Mouse (Mus musculus): ENCODE measurements around the gene Klra2.
A peak's percentile ranks its signal among the peaks of the same experiment; 100 is the strongest.
"Not testable (repeated sequence)": the region's sequence is repeated elsewhere in the genome, so short reads cannot be mapped to it uniquely, and the experiment has no call there.

Klra2 gene

DNA sequence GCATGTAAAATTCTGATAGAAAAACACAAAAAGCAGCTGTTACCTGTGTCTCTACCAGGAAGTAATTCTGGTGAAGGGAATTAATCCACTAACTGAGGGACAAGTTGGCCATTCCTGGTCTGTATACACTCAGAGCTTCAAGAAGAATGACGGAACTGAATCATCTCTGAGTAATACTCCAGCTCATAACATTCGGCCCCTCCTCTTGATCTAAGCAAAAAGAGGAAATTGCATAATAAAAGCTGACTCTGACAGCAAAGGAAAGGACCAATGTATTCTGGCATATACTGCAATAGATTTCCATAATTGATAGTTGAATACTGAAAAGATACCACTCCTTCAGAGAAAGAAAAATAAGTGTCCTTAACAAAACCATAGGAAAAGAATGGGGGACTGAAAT lies at the start of gene Klra2:
TSS of gene Klra2 (minus strand) at position 157 of the 400 bp plus-strand sequence.
- no peak for DNase-seq

DNA sequence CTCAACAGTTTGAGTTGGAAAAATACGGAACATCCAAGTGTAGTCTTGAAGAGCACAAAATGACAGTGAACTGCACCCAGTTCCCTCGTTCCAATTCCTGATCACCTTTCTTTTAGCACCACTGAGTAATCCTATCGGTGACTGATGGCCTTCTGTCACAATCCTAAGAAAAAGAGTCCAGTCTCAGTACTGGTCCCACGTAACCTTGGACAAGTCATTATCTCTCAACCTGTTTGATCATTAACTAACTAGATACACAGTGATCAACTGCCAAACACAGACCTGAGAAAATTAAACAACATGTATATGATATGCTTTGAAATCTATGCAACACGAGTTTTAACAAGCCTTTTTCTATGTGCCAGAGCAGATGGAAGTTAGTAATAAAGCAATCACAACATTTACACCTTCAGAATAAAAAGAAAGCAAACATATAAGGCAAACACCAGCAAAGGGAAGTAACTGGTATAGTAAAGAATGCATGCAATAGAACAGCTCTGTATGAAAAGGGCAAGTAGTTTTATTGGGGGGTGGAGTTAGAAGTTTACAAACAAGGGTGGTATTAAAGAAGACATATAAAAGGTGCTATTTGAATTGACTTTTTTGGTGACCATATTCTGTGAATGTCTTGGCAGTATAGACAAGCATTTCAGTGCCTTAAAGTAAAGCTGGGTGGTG lies 47.4 kb upstream of the Klra2 start:
- DNase-seq: no peak

DNA sequence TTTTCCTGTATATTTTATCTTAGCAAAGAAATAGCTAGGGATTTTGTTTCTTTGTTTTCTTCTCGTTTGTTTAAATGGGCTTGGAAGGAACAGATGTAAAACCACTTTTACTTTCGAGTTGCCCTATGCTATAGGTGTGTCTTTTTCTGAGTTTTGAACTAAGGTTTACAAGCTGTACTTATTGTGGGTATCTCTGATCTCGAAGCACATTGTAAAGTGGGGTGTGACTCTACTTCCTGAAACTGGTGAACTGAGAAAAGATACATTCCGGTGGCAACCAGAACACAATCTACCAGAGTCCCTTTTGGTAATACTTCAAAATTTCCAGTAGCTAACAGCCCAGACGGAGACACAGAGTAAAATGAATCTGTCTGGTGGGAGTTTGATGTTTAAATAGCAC lies 46.8 kb upstream of the Klra2 start:
- DNase-seq: peak in 1 of 2 experiments; percentile 6

DNA sequence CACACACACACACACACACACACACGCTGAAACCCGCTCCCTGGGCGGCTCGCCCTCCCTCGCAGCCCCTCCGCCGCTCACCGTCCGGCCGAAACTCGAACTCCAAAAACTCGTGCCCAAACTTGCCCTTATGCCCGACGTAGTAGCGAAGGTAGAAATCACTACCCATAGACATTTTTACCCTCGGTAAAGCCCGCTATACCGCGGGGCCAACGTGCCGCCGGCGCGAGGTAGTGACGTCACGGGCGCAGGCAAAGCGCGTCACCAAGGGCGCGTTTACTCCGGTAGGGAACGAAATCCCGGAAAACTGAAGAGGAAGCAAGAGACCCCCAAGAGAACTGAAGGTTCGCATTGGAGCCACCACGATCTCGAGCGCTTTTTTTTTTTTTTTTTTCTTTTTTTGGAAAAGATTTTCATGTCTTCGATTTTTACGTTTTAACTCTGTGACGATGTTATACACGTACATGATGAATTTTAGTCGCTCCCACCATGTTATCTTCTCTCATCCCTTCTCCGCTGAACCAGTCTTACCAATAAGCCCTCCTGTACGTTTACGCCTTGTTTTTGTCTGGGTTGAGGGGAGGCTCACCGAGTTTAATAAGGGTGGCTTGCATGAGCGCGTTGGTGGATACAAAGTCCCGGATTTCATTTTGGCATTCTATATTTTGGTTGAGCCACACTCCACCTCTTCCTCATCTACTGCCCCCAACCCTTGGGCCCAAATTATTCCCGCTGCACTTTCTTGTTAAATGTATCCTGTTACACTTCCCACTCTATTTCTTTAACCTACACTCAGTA lies 46.0 kb upstream of the Klra2 start, which contains the start of gene Magohb:
TSS of gene Magohb (minus strand) at position 254 of the 798 bp plus-strand sequence.
- DNase-seq: peak; percentile 93 to 94

DNA sequence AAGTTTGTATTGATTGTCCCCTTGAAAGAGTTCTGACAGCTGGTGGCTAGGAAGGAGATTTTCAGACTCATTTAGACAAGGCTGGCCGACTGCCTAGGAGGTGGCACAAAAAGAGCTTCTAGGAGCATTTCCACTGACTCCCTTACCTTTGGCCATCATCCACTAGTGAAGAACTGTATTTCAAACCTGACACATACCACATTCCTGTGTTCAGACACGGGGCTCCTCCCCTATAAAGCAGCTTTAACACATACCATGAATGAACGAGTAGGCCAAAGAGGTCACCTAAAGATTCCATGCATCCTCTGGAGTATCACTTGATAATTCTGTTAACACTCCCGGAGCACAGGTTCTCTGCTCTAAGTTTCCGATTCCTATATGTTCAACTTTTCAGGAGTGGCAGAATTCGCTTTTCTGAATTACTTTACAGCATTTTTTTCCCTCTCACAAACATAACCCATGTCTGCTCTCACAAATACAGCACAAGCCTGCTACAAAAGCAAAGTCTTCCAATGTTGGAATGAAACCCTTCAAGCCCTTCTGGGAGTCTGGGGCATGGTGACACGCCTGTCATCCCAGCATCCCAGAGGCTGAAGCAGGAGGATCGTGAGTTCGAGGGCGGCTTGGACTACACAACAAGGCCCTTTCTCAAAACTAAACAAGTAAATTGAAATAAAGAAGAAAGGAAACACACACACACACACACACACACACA lies 45.3 kb upstream of the Klra2 start:
- peak in 1 of 2 experiments; percentile 8 for DNase-seq

DNA sequence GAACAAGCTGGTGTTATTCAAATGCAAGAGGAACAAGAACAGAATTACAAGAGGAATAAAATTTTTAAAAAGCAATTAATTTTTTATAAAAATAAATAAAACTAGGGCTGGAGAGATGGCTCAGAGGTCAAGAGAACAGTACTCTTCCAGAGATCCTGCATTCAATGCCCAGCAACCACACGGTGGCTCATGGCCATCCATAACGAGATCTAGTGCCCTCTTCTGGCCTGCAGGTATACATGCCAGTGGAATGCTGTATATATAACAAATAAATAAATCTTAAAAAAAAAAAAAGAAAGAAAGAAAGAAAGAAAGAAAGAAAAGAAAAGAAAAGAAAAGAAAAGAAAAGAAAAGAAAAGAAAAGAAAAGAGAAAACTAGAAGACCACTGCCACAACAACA lies 43.3 kb upstream of the Klra2 start:
- DNase-seq: peak; percentile 40 to 55

DNA sequence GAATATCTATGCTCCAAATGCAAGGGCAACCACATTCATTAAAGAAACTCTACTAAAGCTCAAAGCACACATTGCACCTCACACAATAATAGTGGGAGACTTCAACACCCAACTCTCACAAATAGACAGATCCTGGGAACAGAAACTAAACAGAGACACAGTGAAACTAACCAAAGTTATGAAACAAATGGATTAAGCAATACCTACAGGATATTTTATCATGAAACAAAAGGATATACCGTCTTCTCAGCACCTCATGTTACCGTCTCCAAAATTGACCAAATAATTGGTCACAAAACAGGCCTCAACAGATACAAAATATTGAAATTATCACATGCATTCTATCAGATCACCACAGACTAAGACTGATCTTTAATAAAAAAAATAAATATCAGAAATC lies 31.0 kb upstream of the Klra2 start:
- not testable (repeated sequence) for DNase-seq

DNA sequence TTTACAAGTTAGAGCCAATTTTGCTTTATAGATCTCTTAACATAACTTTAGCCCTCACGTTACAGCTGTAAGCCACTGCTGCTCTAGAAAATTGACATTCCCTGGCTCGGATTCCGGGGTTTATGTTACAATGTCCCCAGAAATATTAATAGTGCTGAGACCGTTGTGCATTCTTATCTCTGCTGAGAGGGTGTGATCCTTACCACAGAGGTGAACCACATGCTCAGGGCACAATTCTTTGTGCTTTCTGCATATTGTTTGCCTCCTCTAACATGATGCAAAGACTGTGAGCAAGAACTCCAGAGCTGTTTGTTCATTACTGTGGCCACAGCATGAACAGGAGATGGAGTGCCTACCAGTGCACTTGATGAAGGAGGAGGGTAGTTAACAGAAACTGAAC lies 29.5 kb upstream of the Klra2 start:
- no peak for DNase-seq

DNA sequence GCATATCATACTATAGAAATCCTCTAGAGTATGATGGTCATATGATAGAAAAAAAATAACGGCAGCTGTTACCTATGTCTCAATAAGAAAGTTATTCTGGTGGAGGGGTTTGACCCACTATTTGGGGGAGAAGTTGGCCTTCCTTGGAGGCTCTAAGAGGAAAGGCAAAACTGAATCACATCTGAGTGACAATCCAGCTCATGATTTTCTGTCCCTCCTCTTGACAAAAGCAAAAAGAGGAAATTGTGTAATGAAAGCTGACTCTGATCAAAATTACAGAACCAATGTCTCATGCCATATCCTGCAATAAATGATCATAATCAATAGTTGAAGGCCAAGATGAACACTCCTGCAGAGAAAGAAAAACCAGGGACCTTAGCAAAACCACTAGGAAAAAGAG lies 25.1 kb upstream of the Klra2 start:
- no peak for DNase-seq

DNA sequence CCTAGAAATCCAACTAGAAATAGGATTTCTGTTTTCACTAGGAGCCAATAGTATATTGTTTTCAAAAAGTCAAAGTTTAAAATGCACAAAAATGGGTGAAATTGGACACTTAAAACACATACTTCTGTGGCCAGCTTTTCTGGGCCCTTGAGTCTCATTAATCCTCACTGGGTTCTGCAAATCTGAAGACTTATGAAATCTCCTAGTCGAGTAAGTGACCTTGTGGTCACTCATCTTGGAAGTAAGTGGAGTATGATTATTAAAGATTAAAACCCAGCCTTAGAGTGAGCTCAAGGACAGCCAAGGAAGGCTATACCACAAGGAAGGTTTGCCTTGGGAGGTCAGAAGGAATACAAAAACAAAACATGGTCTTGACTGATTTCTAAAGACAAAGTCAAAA lies 23.1 kb upstream of the Klra2 start:
- no peak for DNase-seq

DNA sequence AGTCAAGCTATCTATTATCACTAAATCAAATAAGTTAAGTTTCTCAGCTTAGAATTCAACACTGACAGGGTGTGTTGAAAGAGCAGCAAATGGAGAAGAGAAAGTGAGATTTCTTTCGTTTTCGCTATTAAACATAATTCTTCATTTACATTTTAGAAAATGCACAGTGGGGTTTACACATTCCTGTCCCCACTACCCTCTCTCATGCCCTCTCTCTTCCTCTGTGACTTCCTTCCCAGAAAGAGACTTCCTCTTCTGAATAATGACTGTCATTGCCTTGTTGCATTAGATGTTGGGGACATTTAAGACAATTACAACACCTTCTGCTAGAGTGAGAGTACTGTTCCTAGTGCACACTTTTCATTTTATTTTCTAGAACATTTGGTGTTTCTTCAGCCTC lies 22.4 kb upstream of the Klra2 start:
- DNase-seq: peak in 1 of 2 experiments; percentile 4

DNA sequence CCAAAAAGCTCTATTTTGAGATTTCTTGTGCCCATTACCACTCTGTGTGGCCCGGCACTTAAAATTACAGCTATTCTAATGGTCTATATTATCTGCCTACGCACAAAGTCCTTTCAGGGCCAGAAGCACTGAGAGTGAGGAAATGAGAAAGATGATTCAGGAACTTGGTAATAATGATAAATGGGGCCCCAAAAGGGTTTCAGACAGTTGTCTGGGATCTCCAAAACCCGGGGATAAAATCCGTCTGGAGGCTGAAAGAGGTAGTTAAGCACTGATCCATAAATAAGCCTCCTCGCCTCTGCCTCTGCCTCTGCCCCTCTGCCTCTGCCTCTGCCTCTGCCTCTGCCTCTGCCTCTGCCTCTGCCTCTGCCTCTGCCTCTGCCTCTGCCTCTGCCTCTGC lies 17.0 kb upstream of the Klra2 start:
- DNase-seq: no peak

DNA sequence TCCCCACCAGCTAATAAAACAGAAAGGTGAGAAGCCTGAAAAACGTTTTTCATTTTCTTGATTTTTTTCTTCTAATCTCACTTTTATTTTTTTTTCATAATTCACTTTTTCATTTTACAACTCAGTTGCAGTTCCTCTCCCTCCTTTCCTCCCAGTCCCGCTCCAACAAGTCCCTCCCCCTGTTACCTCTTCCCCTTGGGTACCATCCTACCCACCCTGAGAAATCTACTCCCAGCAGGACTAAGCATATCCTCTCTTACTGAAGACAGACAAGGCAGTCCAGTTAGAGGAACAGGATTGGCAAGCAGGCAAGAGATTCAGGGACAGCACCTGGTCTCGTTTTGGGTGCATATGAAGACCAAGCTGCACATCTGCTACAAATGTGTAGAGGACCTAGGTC lies 15.6 kb upstream of the Klra2 start:
- DNase-seq: no peak

DNA sequence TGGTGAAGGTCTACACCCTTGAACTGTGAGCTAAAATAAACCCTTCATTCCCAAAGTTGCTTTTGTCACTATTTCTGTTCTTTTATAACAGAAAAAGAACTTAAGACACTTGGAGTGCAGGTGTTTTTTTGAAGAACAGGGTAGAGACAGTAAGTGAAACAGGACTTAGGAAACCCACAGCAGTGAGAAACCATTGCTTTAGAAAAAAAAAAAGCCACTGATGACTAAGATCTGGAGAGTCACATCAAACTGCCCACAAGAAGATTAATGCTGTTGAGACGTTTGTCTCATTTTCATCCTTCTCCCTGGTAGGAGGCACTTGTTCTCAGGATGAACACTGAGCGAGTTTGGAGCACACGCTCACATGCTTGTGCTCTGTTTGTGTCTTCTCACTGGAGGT lies 14.8 kb upstream of the Klra2 start:
- DNase-seq: no peak

DNA sequence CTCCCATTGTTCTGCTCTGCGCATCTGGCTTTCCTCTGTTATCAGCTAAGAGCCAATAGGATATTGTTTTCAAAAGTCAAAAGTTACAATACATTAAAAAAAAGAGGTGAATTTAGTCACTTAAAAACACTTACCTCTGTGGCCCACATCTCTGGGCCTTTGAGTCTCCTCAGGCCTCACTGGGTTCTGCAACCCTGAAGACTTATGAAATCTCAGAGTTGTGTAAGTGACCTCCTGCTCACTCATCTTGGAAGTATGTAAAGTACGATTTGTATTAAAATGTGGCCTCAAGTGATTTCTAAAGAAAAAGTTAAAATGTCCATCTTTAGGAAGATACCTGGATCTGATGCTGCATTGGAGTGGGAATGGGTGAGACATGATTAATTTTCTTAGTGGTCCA lies 2.1 kb downstream of the Klra2 start:
- no peak for DNase-seq

Measured in B cell, adult 2 months (primary cell).